Mouse (Mus musculus) midbrain, postnatal 0 days (tissue): ENCODE measurements around the gene Kdm5a. TPM values are rescaled to one million over a fixed set of nuclear protein-coding genes. Genes with fewer than 3 reads are reported as not detected.
A peak's percentile ranks its signal among the peaks of the same experiment; 100 is the strongest.

Source experiments
- ATAC-seq: fragments of 200-750 bp; cut with Nextera tagmentation; 2 replicates; pipeline ENCODE4 v1.8.0; 2017; ENCODE audit warnings: moderate number of reproducible peaks, mild to moderate bottlenecking, moderate TSS enrichment, moderate library complexity; ENCODE audit not compliant: low FRiP score
- DNase-seq: peaks from one replicate; pipeline ENCODE4 v3.0.0-alpha.2; 2015; ENCODE audit warnings: low spot score
- H3K27ac ChIP-seq: fragments of 300-500 bp; sonication (generic); 2 replicates; pipeline ENCODE4 v1.5.1; 2014; ENCODE audit warnings: low read depth, mild to moderate bottlenecking, low read length, mixed read lengths
- H3K27me3 ChIP-seq: fragments of 300-500 bp; sonication (generic); 2 replicates; pipeline ENCODE4 v1.6.1; 2014; ENCODE audit warnings: low read length, control low read depth, mixed read lengths; ENCODE audit not compliant: insufficient read depth
- H3K36me3 ChIP-seq: fragments of 300-500 bp; sonication (generic); 2 replicates; pipeline ENCODE4 v1.6.1; 2014; ENCODE audit warnings: low read length, control low read depth, mixed read lengths; ENCODE audit not compliant: insufficient read depth
- H3K4me1 ChIP-seq: fragments of 300-500 bp; sonication (generic); 2 replicates; pipeline ENCODE4 v1.6.1; 2014; ENCODE audit warnings: mild to moderate bottlenecking, control low read depth, antibody characterized with exemption, low read length, mixed read lengths; ENCODE audit not compliant: insufficient read depth
- H3K4me2 ChIP-seq: fragments of 300-500 bp; sonication (generic); 2 replicates; pipeline ENCODE4 v1.6.1; 2014; ENCODE audit warnings: low read depth, mild to moderate bottlenecking, low read length, mixed read lengths; ENCODE audit not compliant: poor library complexity, severe bottlenecking
- H3K4me3 ChIP-seq: fragments of 300-500 bp; sonication (generic); 2 replicates; pipeline ENCODE4 v1.5.1; 2014; ENCODE audit warnings: low read depth, mild to moderate bottlenecking, low read length, moderate library complexity
- H3K9ac ChIP-seq: fragments of 300-500 bp; sonication (generic); replicated peaks from 2 replicates; pipeline ENCODE4 v1.6.1; 2014; ENCODE audit warnings: mild to moderate bottlenecking, low read length, moderate library complexity, mixed read lengths; ENCODE audit not compliant: poor library complexity, severe bottlenecking
- H3K9me3 ChIP-seq: fragments of 300-500 bp; sonication (generic); 2 replicates; pipeline ENCODE4 v1.6.1; 2016; ENCODE audit warnings: low read length, control low read depth
- CTCF ChIP-seq: IDR thresholded peaks from 2 replicates; pipeline ENCODE4 v1.5.1; 2016; ENCODE audit warnings: antibody characterized with exemption, mild to moderate bottlenecking
- WGBS: fragments of 180-500 bp; shearing (Covaris S2); extraction: QIAGEN DNeasy Blood & Tissue Kit; methylation state at CpG from one replicate; pipeline ENCODE4 v1.1.7; 2014; 5-methylcytosine and 5-hydroxymethylcytosine counted together
- polyA plus RNA-seq: library from polyadenylated mRNA; unstranded; fragments of >200 nt; fragmentation: Nextera tagmentation; extraction: Ambion mirVana; gene quantifications from 2 replicates; pipeline ENCODE4 v1.2.1, GENCODE M21; 2015
- total RNA-seq: library from RNA; depleted of rRNA; stranded (reverse); fragments of >200 nt; gene quantifications from 2 replicates; pipeline ENCODE4 v1.2.3, GENCODE M21; 2014

The Kdm5a gene
- total and polyA plus RNA-seq, 2 experiments from 2014 or later = 14.0 to 21.7 TPM

GRCm38 (mm10) chr6:120450208-120450607 lies 86.3 kb downstream of the Kdm5a start:
- DNase-seq = no peak
- Histone ChIP-seq H3K9ac (no peak overlapping the region), H3K4me3 (no peak overlapping the region), H3K27ac (no peak overlapping the region), H3K4me2 (no peak overlapping the region), H3K4me1 (no peaks in the 10 kb centered on the region), H3K27me3 (no peaks in the 10 kb centered on the region), H3K36me3 (no peaks in the 10 kb centered on the region), H3K9me3 (no peaks in the 10 kb centered on the region)
- ATAC-seq = no peak
- 78% methylated on average over 3 of the region's 3 CpGs for WGBS
- TF ChIP-seq CTCF = no peak

DNA sequence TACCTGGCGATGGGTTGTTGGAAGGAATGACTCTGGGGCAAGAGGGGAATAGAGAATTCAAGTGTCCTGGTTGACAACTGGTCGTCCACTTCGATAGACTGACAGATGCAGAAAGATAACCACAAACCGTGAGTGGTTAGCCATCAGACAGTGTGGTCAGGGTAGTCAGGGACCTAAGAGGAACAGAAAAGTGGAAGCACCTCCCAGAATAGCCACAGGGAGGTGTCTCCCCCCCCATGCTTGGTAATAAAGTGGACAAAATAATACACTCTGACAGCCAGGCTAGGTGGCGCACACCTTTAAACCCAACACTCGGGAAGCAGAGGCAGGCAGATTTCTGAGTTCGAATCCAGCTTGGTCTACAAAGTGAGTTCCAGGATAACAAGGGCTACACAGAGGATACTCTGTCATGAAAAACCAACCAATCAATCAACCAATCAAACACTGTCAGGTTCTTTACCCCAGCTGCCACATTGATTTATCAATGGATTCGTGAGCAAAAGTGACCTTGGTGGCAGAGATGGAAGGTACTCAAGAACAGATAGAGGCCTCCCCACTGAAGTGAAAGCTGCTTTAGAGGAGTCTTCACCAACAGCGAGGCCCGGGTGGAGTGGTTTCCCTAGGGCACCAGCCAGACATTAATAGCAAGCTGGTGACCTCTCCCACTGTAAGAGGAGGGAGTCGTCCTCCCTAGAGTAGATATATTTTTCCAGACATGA lies 88.6 kb downstream of the Kdm5a start:
- H3K4me2 ChIP-seq = no peak overlapping the region
- H3K27ac ChIP-seq = no peak overlapping the region
- no peak overlapping the region for H3K9ac ChIP-seq
- no peaks in the 10 kb centered on the region for H3K4me1 ChIP-seq
- DNase-seq = no peak
- ATAC-seq = no peak
- H3K9me3 ChIP-seq = no peaks in the 10 kb centered on the region
- H3K4me3 ChIP-seq = no peak overlapping the region
- H3K27me3 ChIP-seq = no peaks in the 10 kb centered on the region
- no peak for TF ChIP-seq CTCF
- H3K36me3 ChIP-seq = no peaks in the 10 kb centered on the region
- WGBS = 90% methylated on average over 11 of the region's 11 CpGs

DNA sequence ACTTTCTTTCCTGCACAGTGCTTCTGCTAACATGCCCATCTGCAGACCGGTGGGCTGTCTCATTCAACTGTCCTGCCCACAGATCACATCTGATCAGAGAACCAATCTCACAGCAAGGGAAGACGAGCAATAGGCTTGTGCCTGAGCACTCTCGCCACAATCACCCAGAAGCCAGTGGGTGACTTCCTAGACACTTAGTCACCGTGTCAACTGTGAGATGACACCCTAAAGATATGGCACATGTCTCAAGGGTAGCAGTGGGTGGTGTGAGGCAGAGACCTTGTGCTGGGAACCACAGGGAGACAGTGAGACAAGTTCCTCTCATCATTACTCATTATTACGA lies 89.2 kb downstream of the Kdm5a start:
- Histone ChIP-seq H3K27ac (no peak overlapping the region), H3K4me3 (no peak overlapping the region), H3K27me3 (no peaks in the 10 kb centered on the region), H3K4me2 (no peak overlapping the region), H3K4me1 (no peaks in the 10 kb centered on the region), H3K9me3 (no peaks in the 10 kb centered on the region), H3K36me3 (no peaks in the 10 kb centered on the region), H3K9ac (no peak overlapping the region)
- TF ChIP-seq CTCF = no peak
- 83% methylated on average over 5 of the region's 5 CpGs for WGBS
- ATAC-seq (no peak), DNase-seq (no peak)

DNA sequence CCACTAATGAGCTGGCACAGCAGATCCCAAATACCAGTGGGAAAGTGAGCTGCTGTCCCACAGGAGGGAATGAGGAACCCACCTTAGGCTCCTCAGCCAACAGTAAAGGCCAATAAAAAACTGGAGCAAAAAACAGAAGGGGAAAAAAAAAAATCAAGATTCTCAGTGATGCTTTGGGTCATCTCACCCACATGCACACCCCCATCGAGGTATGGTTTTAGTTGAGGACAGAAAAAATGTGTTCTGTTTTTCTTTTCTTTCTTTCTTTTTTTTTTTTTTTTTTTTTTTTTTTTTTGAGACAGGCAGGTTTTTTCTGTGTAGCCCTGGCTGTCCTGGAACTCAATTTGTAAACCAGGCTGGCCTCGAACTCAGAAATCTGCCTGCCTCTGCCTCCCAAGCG lies 89.6 kb downstream of the Kdm5a start:
- H3K27me3 ChIP-seq = no peaks in the 10 kb centered on the region
- no peak for TF ChIP-seq CTCF
- no peaks in the 10 kb centered on the region for H3K4me1 ChIP-seq
- no peak overlapping the region for H3K9ac ChIP-seq
- DNase-seq (no peak), ATAC-seq (no peak)
- H3K4me2 ChIP-seq = no peak overlapping the region
- 96% methylated on average over 3 of the region's 3 CpGs for WGBS
- H3K36me3 ChIP-seq = no peaks in the 10 kb centered on the region
- H3K27ac ChIP-seq = no peak overlapping the region
- no peak overlapping the region for H3K4me3 ChIP-seq
- H3K9me3 ChIP-seq = no peaks in the 10 kb centered on the region

DNA sequence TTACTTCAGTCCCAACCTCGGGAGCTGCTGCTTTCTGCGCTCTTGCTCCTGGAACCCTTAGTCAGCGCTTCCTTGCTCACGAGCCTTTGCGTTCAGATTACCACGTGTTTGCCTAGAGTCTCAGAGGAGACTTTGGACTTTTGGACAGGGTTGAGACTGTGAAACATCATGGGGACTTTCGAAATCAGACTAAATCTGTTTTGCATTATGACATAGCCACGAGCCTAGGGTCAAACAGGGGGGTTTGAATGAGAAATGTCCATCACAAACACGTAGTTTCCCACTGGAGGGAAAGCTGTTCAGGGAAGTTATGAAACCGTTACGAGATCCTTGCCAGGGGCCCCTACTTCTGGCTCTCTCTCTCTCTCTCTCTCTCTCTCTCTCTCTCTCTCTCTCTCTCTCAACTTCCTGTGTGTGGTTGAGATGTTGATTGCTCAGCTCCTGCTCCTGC lies 90.7 kb downstream of the Kdm5a start:
- Histone ChIP-seq H3K4me3 (no peak overlapping the region), H3K36me3 (no peaks in the 10 kb centered on the region), H3K27ac (no peak overlapping the region), H3K4me2 (no peak overlapping the region), H3K4me1 (no peaks in the 10 kb centered on the region), H3K9me3 (no peaks in the 10 kb centered on the region), H3K9ac (no peak overlapping the region), H3K27me3 (no peaks in the 10 kb centered on the region)
- TF ChIP-seq CTCF = no peak
- no peak for ATAC-seq
- DNase-seq = no peak
- 72% methylated on average over 11 of the region's 11 CpGs for WGBS

DNA sequence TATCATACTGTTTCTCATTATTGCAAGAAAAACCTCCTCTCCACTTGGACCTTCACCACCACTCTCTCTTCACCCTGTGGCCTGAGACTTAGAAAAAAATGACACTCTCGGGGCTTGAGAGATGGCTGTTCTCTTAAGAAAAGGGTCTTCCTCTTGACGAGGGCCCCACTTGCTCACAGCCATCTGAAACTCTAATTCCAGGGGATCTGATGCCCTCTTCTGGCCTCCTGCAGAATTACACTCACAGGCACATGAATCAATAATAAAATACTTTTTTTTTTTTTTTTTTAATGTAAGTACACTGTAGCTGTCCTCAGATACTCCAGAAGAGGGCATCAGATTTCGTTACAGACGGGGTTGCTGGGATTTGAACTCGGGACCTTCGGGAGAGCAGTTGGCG lies 93.2 kb downstream of the Kdm5a start:
- H3K36me3 ChIP-seq = no peaks in the 10 kb centered on the region
- TF ChIP-seq CTCF = peak; percentile 50
- H3K27me3 ChIP-seq = peaks cover 11% of the 10 kb centered on the region
- DNase-seq (no peak), ATAC-seq (no peak)
- H3K9me3 ChIP-seq = no peaks in the 10 kb centered on the region
- no peaks in the 10 kb centered on the region for H3K4me1 ChIP-seq
- 68% methylated on average over 7 of the region's 7 CpGs for WGBS
- no peak overlapping the region for H3K27ac ChIP-seq
- no peak overlapping the region for H3K4me2 ChIP-seq
- H3K9ac ChIP-seq = no peak overlapping the region
- H3K4me3 ChIP-seq = no peak overlapping the region
